Mouse (Mus musculus) CD4-positive, CD25-positive, alpha-beta regulatory T cell, adult 2 months (primary cell): Measurements from ENCODE around the gene Fam210b.

Experiments used
- DNase-seq: peaks from one replicate; pipeline ENCODE4 v3.0.0-alpha.2; 2012; ENCODE audit warnings: low read depth, low spot score

Fam210b gene

GRCm38 (mm10) chr2:172401116-172401825, 55.9 kb downstream of the Fam210b start:
- peak; percentile 81 for DNase-seq

GRCm38 (mm10) chr2:172404239-172404638, 58.9 kb downstream of the Fam210b start:
- DNase-seq, result no peak

- peak; percentile 52 for DNase-seq
Measured at GRCm38 (mm10) chr2:172405011-172405410, 59.6 kb downstream of the Fam210b start.
